Mouse (Mus musculus): ENCODE results near the gene Arl8b. TPM values are rescaled to one million over a fixed set of nuclear protein-coding genes. Genes with fewer than 3 reads are reported as not detected.
A peak's percentile ranks its signal among the peaks of the same experiment; 100 is the strongest.

Arl8b gene
- polyA plus RNA-seq, 1 experiment from 2014 or later: 34.5 TPM

GRCm38 (mm10) chr6:108783184-108783881 lies 434 bp downstream of the Arl8b start:
- H3K4me3 ChIP-seq (ENCODE audit: low read depth, low read length): peak overlapping the region; percentile 96
- no peaks in the 10 kb centered on the region for H3K36me3 ChIP-seq (replicated peaks; ENCODE audit: insufficient read depth, low read length)
- DNase-seq (peak; percentile 54), ATAC-seq (peak; percentile 34)
- H3K27me3 ChIP-seq (ENCODE audit: insufficient read depth, low read length): no peaks in the 10 kb centered on the region
- peak overlapping the region; percentile 88 for H3K27ac ChIP-seq (ENCODE audit: low read depth)
- H3K4me2 ChIP-seq (ENCODE audit: low read depth, low read length): peak overlapping the region; percentile 85
- 1% methylated on average over 50 of the region's 57 CpGs for WGBS (ENCODE audit: insufficient replicate concordance)
- H3K4me1 ChIP-seq (ENCODE audit: insufficient read depth): peaks cover 16% of the 10 kb centered on the region
- no peaks in the 10 kb centered on the region for H3K9me3 ChIP-seq (ENCODE audit: low read length)
- H3K9ac ChIP-seq (replicated peaks): peak overlapping the region; percentile 91
- TF ChIP-seq CTCF (IDR thresholded peaks at IDR 0.05; ENCODE audit: low read depth): no peak
- no peak; the same call in 1 of the 2 replicates for TF ChIP-seq EP300 (IDR thresholded peaks at IDR 0.05; ENCODE audit: low read depth)

- Histone ChIP-seq H3K4me2 (ENCODE audit: low read depth, low read length) (peak overlapping the region; percentile 85), H3K27ac (ENCODE audit: low read depth) (peak overlapping the region; percentile 88), H3K4me1 (ENCODE audit: insufficient read depth) (peaks cover 16% of the 10 kb centered on the region), H3K36me3 (replicated peaks; ENCODE audit: insufficient read depth, low read length) (no peaks in the 10 kb centered on the region), H3K27me3 (ENCODE audit: insufficient read depth, low read length) (no peaks in the 10 kb centered on the region), H3K9ac (replicated peaks) (peak overlapping the region; percentile 91), H3K9me3 (ENCODE audit: low read length) (no peaks in the 10 kb centered on the region), H3K4me3 (ENCODE audit: low read depth, low read length) (peak overlapping the region; percentile 96)
- DNase-seq (no peak), ATAC-seq (no peak)
- WGBS (ENCODE audit: insufficient replicate concordance): 14% methylated on average over 11 of the region's 11 CpGs
- no peak for TF ChIP-seq EP300 (IDR thresholded peaks at IDR 0.05; ENCODE audit: low read depth)
- no peak for TF ChIP-seq CTCF (IDR thresholded peaks at IDR 0.05; ENCODE audit: low read depth)
These were observed 1.2 kb downstream of the Arl8b start for GRCm38 (mm10) chr6:108784056-108784455.

- no peaks in the 10 kb centered on the region for H3K27me3 ChIP-seq (ENCODE audit: insufficient read depth, low read length)
- H3K4me3 ChIP-seq (ENCODE audit: low read depth, low read length): peak overlapping the region; percentile 96
- peak overlapping the region; percentile 85 for H3K4me2 ChIP-seq (ENCODE audit: low read depth, low read length)
- peaks cover 16% of the 10 kb centered on the region for H3K4me1 ChIP-seq (ENCODE audit: insufficient read depth)
- H3K27ac ChIP-seq (ENCODE audit: low read depth): peak overlapping the region; percentile 88; the same call in 1 of the 2 replicates
- H3K9ac ChIP-seq (replicated peaks): peak overlapping the region; percentile 91; the same call in 1 of the 2 replicates
- TF ChIP-seq CTCF (IDR thresholded peaks at IDR 0.05; ENCODE audit: low read depth): peak; percentile 33
- no peak for TF ChIP-seq EP300 (IDR thresholded peaks at IDR 0.05; ENCODE audit: low read depth)
- 16% methylated on average over 5 of the region's 5 CpGs for WGBS (ENCODE audit: insufficient replicate concordance)
- no peaks in the 10 kb centered on the region for H3K9me3 ChIP-seq (ENCODE audit: low read length)
- DNase-seq (no peak), ATAC-seq (peak; percentile 27; the same call in 1 of the 2 replicates)
- H3K36me3 ChIP-seq (replicated peaks; ENCODE audit: insufficient read depth, low read length): no peaks in the 10 kb centered on the region
These were observed 1.9 kb downstream of the Arl8b start for GRCm38 (mm10) chr6:108784796-108785195.

GRCm38 (mm10) chr6:108785551-108785950 lies 2.7 kb downstream of the Arl8b start:
- Histone ChIP-seq H3K4me1 (ENCODE audit: insufficient read depth) (peaks cover 16% of the 10 kb centered on the region), H3K27me3 (ENCODE audit: insufficient read depth, low read length) (no peaks in the 10 kb centered on the region), H3K27ac (ENCODE audit: low read depth) (peak overlapping the region; percentile 30; the same call in 1 of the 2 replicates), H3K4me2 (ENCODE audit: low read depth, low read length) (peak overlapping the region; percentile 85), H3K9me3 (ENCODE audit: low read length) (no peaks in the 10 kb centered on the region), H3K36me3 (replicated peaks; ENCODE audit: insufficient read depth, low read length) (no peaks in the 10 kb centered on the region), H3K4me3 (ENCODE audit: low read depth, low read length) (no peak overlapping the region), H3K9ac (replicated peaks) (no peak overlapping the region)
- DNase-seq (no peak), ATAC-seq (no peak)
- 55% methylated on average over 3 of the region's 3 CpGs for WGBS (ENCODE audit: insufficient replicate concordance)
- TF ChIP-seq EP300 (IDR thresholded peaks at IDR 0.05; ENCODE audit: low read depth) (no peak), CTCF (IDR thresholded peaks at IDR 0.05; ENCODE audit: low read depth) (no peak)

GRCm38 (mm10) chr6:108791498-108791897 lies 8.6 kb downstream of the Arl8b start:
- Histone ChIP-seq H3K9me3 (ENCODE audit: low read length) (no peaks in the 10 kb centered on the region), H3K4me2 (ENCODE audit: low read depth, low read length) (peak overlapping the region; percentile 40; the same call in 1 of the 2 replicates), H3K27ac (ENCODE audit: low read depth) (peak overlapping the region; percentile 69), H3K4me3 (ENCODE audit: low read depth, low read length) (no peak overlapping the region), H3K36me3 (replicated peaks; ENCODE audit: insufficient read depth, low read length) (no peaks in the 10 kb centered on the region), H3K27me3 (ENCODE audit: insufficient read depth, low read length) (no peaks in the 10 kb centered on the region), H3K4me1 (ENCODE audit: insufficient read depth) (peaks cover 24% of the 10 kb centered on the region), H3K9ac (replicated peaks) (no peak overlapping the region)
- WGBS (ENCODE audit: insufficient replicate concordance): 51% methylated on average over 5 of the region's 5 CpGs
- no peak for DNase-seq
- TF ChIP-seq CTCF (IDR thresholded peaks at IDR 0.05; ENCODE audit: low read depth) (no peak), EP300 (IDR thresholded peaks at IDR 0.05; ENCODE audit: low read depth) (no peak)
- ATAC-seq: peak; percentile 74

GRCm38 (mm10) chr6:108795912-108796311 lies 13.0 kb downstream of the Arl8b start:
- Histone ChIP-seq H3K36me3 (replicated peaks; ENCODE audit: insufficient read depth, low read length) (no peaks in the 10 kb centered on the region), H3K4me1 (ENCODE audit: insufficient read depth) (peaks cover 24% of the 10 kb centered on the region), H3K4me3 (ENCODE audit: low read depth, low read length) (no peak overlapping the region), H3K27ac (ENCODE audit: low read depth) (no peak overlapping the region), H3K9me3 (ENCODE audit: low read length) (no peaks in the 10 kb centered on the region), H3K9ac (replicated peaks) (no peak overlapping the region), H3K27me3 (ENCODE audit: insufficient read depth, low read length) (no peaks in the 10 kb centered on the region), H3K4me2 (ENCODE audit: low read depth, low read length) (no peak overlapping the region)
- WGBS (ENCODE audit: insufficient replicate concordance): 70% methylated on average over 1 of the region's 1 CpGs
- TF ChIP-seq EP300 (IDR thresholded peaks at IDR 0.05; ENCODE audit: low read depth): no peak
- no peak for TF ChIP-seq CTCF (IDR thresholded peaks at IDR 0.05; ENCODE audit: low read depth)
- ATAC-seq (no peak), DNase-seq (no peak)

Measured in liver, postnatal 0 days (tissue).